Mouse (Mus musculus): Measurements from ENCODE around the gene Prom1.

GRCm38 (mm10) chr5:43989017-43989416 lies 112.8 kb downstream of the Prom1 start:
- TF ChIP-seq CHD2 (IDR thresholded peaks at IDR 0.05; ENCODE audit: low read depth, low read length) (no peak), HCFC1 (IDR thresholded peaks at IDR 0.05; ENCODE audit: borderline replicate concordance, insufficient read depth, low read length) (no peak), MAFK (IDR thresholded peaks at IDR 0.05; ENCODE audit: insufficient read depth, low read depth, low read length) (no peak), ZNF384 (IDR thresholded peaks at IDR 0.05; ENCODE audit: low read depth, low read length) (no peak)

All from ES-E14 (cell line).